Mouse (Mus musculus): ENCODE measurements around the gene Col19a1. TPM values are rescaled to one million over a fixed set of nuclear protein-coding genes. Genes with fewer than 3 reads are reported as not detected.

Col19a1 gene
- polyA plus RNA-seq, 1 experiment from 2014 or later = 0.32 TPM

GRCm38 (mm10) chr1:24428306-24428705 lies 159.0 kb downstream of the Col19a1 start:
- no peak overlapping the region for H3K4me3 ChIP-seq (ENCODE audit: low read depth, low read length)
- no peaks in the 10 kb centered on the region for H3K9me3 ChIP-seq (replicated peaks; ENCODE audit: control insufficient read depth, low read length)
- no peaks in the 10 kb centered on the region for H3K36me3 ChIP-seq (ENCODE audit: control insufficient read depth, insufficient read depth, low read length)
- no peak overlapping the region for H3K4me2 ChIP-seq (ENCODE audit: low read length)
- no peaks in the 10 kb centered on the region for H3K27me3 ChIP-seq (replicated peaks; ENCODE audit: control insufficient read depth, insufficient read depth, low read length)
- peak; percentile 13 for DNase-seq (ENCODE audit: low spot score)
- H3K4me1 ChIP-seq (ENCODE audit: control insufficient read depth, insufficient read depth, low read length) = no peaks in the 10 kb centered on the region
- H3K9ac ChIP-seq (ENCODE audit: low read length) = no peak overlapping the region
- no peak for ATAC-seq
- H3K27ac ChIP-seq (ENCODE audit: low read depth, low read length) = no peak overlapping the region
- WGBS = 73% methylated on average over 5 of the region's 5 CpGs

- no peaks in the 10 kb centered on the region for H3K9me3 ChIP-seq (replicated peaks; ENCODE audit: control insufficient read depth, low read length)
- H3K36me3 ChIP-seq (ENCODE audit: control insufficient read depth, insufficient read depth, low read length) = no peaks in the 10 kb centered on the region
- no peaks in the 10 kb centered on the region for H3K27me3 ChIP-seq (replicated peaks; ENCODE audit: control insufficient read depth, insufficient read depth, low read length)
- H3K4me2 ChIP-seq (ENCODE audit: low read length) = no peak overlapping the region
- no peak overlapping the region for H3K9ac ChIP-seq (ENCODE audit: low read length)
- 46% methylated on average over 8 of the region's 8 CpGs for WGBS
- H3K27ac ChIP-seq (ENCODE audit: low read depth, low read length) = no peak overlapping the region
- peak; percentile 55; the same call in 1 of the 2 replicates for ATAC-seq
- no peak overlapping the region for H3K4me3 ChIP-seq (ENCODE audit: low read depth, low read length)
- peak; percentile 67 for DNase-seq (ENCODE audit: low spot score)
- no peaks in the 10 kb centered on the region for H3K4me1 ChIP-seq (ENCODE audit: control insufficient read depth, insufficient read depth, low read length)
Measured at GRCm38 (mm10) chr1:24378125-24378821, 209.0 kb downstream of the Col19a1 start.

GRCm38 (mm10) chr1:24374902-24375301 lies 212.4 kb downstream of the Col19a1 start:
- no peaks in the 10 kb centered on the region for H3K9me3 ChIP-seq (replicated peaks; ENCODE audit: control insufficient read depth, low read length)
- no peaks in the 10 kb centered on the region for H3K27me3 ChIP-seq (replicated peaks; ENCODE audit: control insufficient read depth, insufficient read depth, low read length)
- H3K36me3 ChIP-seq (ENCODE audit: control insufficient read depth, insufficient read depth, low read length) = no peaks in the 10 kb centered on the region
- H3K9ac ChIP-seq (ENCODE audit: low read length) = no peak overlapping the region
- 24% methylated on average over 2 of the region's 2 CpGs for WGBS
- H3K4me1 ChIP-seq (ENCODE audit: control insufficient read depth, insufficient read depth, low read length) = no peaks in the 10 kb centered on the region
- no peak overlapping the region for H3K4me2 ChIP-seq (ENCODE audit: low read length)
- ATAC-seq (no peak), DNase-seq (ENCODE audit: low spot score) (peak; percentile 62)
- H3K27ac ChIP-seq (ENCODE audit: low read depth, low read length) = no peak overlapping the region
- no peak overlapping the region for H3K4me3 ChIP-seq (ENCODE audit: low read depth, low read length)

GRCm38 (mm10) chr1:24373671-24374070 lies 213.6 kb downstream of the Col19a1 start:
- Histone ChIP-seq H3K27me3 (replicated peaks; ENCODE audit: control insufficient read depth, insufficient read depth, low read length) (no peaks in the 10 kb centered on the region), H3K9me3 (replicated peaks; ENCODE audit: control insufficient read depth, low read length) (no peaks in the 10 kb centered on the region), H3K4me2 (ENCODE audit: low read length) (no peak overlapping the region), H3K4me1 (ENCODE audit: control insufficient read depth, insufficient read depth, low read length) (no peaks in the 10 kb centered on the region), H3K36me3 (ENCODE audit: control insufficient read depth, insufficient read depth, low read length) (no peaks in the 10 kb centered on the region), H3K27ac (ENCODE audit: low read depth, low read length) (no peak overlapping the region), H3K4me3 (ENCODE audit: low read depth, low read length) (no peak overlapping the region), H3K9ac (ENCODE audit: low read length) (no peak overlapping the region)
- WGBS = 85% methylated on average over 3 of the region's 3 CpGs
- DNase-seq (ENCODE audit: low spot score) = no peak
- ATAC-seq = no peak

GRCm38 (mm10) chr1:24372471-24373258 lies 214.6 kb downstream of the Col19a1 start:
- H3K4me1 ChIP-seq (ENCODE audit: control insufficient read depth, insufficient read depth, low read length) = no peaks in the 10 kb centered on the region
- no peak overlapping the region for H3K27ac ChIP-seq (ENCODE audit: low read depth, low read length)
- H3K9me3 ChIP-seq (replicated peaks; ENCODE audit: control insufficient read depth, low read length) = no peaks in the 10 kb centered on the region
- H3K9ac ChIP-seq (ENCODE audit: low read length) = no peak overlapping the region
- WGBS = 85% methylated on average over 4 of the region's 4 CpGs
- no peak for ATAC-seq
- no peaks in the 10 kb centered on the region for H3K36me3 ChIP-seq (ENCODE audit: control insufficient read depth, insufficient read depth, low read length)
- no peak overlapping the region for H3K4me3 ChIP-seq (ENCODE audit: low read depth, low read length)
- DNase-seq (ENCODE audit: low spot score) = no peak
- no peaks in the 10 kb centered on the region for H3K27me3 ChIP-seq (replicated peaks; ENCODE audit: control insufficient read depth, insufficient read depth, low read length)
- no peak overlapping the region for H3K4me2 ChIP-seq (ENCODE audit: low read length)

GRCm38 (mm10) chr1:24367570-24368517 lies 219.4 kb downstream of the Col19a1 start:
- Histone ChIP-seq H3K4me3 (ENCODE audit: low read depth, low read length) (no peak overlapping the region), H3K9ac (ENCODE audit: low read length) (no peak overlapping the region), H3K4me1 (ENCODE audit: control insufficient read depth, insufficient read depth, low read length) (no peaks in the 10 kb centered on the region), H3K4me2 (ENCODE audit: low read length) (no peak overlapping the region), H3K27ac (ENCODE audit: low read depth, low read length) (no peak overlapping the region), H3K27me3 (replicated peaks; ENCODE audit: control insufficient read depth, insufficient read depth, low read length) (no peaks in the 10 kb centered on the region), H3K36me3 (ENCODE audit: control insufficient read depth, insufficient read depth, low read length) (no peaks in the 10 kb centered on the region), H3K9me3 (replicated peaks; ENCODE audit: control insufficient read depth, low read length) (no peaks in the 10 kb centered on the region)
- ATAC-seq (0 out of 2 replicates have a peak, but pooled peaks have one; percentile 20), DNase-seq (ENCODE audit: low spot score) (peak; percentile 74)
- WGBS = 49% methylated on average over 19 of the region's 19 CpGs

GRCm38 (mm10) chr1:24364775-24365174 lies 222.5 kb downstream of the Col19a1 start:
- Histone ChIP-seq H3K4me1 (ENCODE audit: control insufficient read depth, insufficient read depth, low read length) (no peaks in the 10 kb centered on the region), H3K27ac (ENCODE audit: low read depth, low read length) (no peak overlapping the region), H3K4me3 (ENCODE audit: low read depth, low read length) (no peak overlapping the region), H3K9me3 (replicated peaks; ENCODE audit: control insufficient read depth, low read length) (no peaks in the 10 kb centered on the region), H3K9ac (ENCODE audit: low read length) (no peak overlapping the region), H3K27me3 (replicated peaks; ENCODE audit: control insufficient read depth, insufficient read depth, low read length) (no peaks in the 10 kb centered on the region), H3K36me3 (ENCODE audit: control insufficient read depth, insufficient read depth, low read length) (no peaks in the 10 kb centered on the region), H3K4me2 (ENCODE audit: low read length) (no peak overlapping the region)
- ATAC-seq (no peak), DNase-seq (ENCODE audit: low spot score) (no peak)
- 85% methylated on average over 7 of the region's 7 CpGs for WGBS

- Histone ChIP-seq H3K4me1 (ENCODE audit: control insufficient read depth, insufficient read depth, low read length) (no peaks in the 10 kb centered on the region), H3K9me3 (replicated peaks; ENCODE audit: control insufficient read depth, low read length) (no peaks in the 10 kb centered on the region), H3K27me3 (replicated peaks; ENCODE audit: control insufficient read depth, insufficient read depth, low read length) (no peaks in the 10 kb centered on the region), H3K4me3 (ENCODE audit: low read depth, low read length) (no peak overlapping the region), H3K9ac (ENCODE audit: low read length) (no peak overlapping the region), H3K4me2 (ENCODE audit: low read length) (no peak overlapping the region), H3K36me3 (ENCODE audit: control insufficient read depth, insufficient read depth, low read length) (no peaks in the 10 kb centered on the region), H3K27ac (ENCODE audit: low read depth, low read length) (no peak overlapping the region)
- DNase-seq (ENCODE audit: low spot score) (peak; percentile 49), ATAC-seq (no peak; the same call in 1 of the 2 replicates)
- 59% methylated on average over 13 of the region's 13 CpGs for WGBS
Measured at GRCm38 (mm10) chr1:24361990-24362635, 225.2 kb downstream of the Col19a1 start.
